Mouse (Mus musculus): ENCODE data around the gene Osbpl8. TPM values are rescaled to one million over a fixed set of nuclear protein-coding genes. Genes with fewer than 3 reads are reported as not detected.

Osbpl8 gene
- total and polyA plus RNA-seq, 2 experiments from 2014 or later = 15.8 to 36.3 TPM

DNA sequence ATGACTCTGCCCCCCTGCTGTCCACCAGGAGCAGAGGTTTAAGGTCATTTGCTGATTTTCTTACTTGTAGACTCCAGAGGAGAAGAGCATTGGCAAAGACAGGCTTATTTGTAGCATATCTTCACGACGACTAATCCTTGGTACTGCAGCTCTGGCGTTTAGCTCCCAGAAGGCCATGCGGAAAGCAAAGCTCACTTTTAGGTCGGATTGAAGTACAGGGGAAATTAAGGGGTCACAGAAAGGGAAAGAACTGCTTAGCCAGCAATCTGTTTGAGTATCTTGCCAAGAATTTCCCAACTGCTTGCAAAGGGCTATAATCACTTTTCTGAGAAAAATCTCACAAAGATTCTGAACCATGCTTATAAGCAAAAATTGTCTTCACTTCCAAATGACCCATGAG is 14.8 kb upstream of the Osbpl8 start:
- Histone ChIP-seq H3K4me2 (ENCODE audit: low read depth, low read length) (no peak overlapping the region), H3K9me3 (ENCODE audit: low read length) (no peaks in the 10 kb centered on the region), H3K36me3 (ENCODE audit: insufficient read depth, low read length) (no peaks in the 10 kb centered on the region), H3K4me1 (ENCODE audit: insufficient read depth, low read length) (no peaks in the 10 kb centered on the region), H3K27me3 (ENCODE audit: insufficient read depth, low read length) (no peaks in the 10 kb centered on the region), H3K4me3 (ENCODE audit: low read length) (no peak overlapping the region), H3K27ac (no peak overlapping the region), H3K9ac (replicated peaks; ENCODE audit: low read length) (no peak overlapping the region)
- ATAC-seq (no peak), DNase-seq (ENCODE audit: low spot score) (no peak)
- 66% methylated on average over 5 of the region's 5 CpGs for WGBS
- no peak for TF ChIP-seq CTCF (IDR thresholded peaks at IDR 0.05; ENCODE audit: low read depth)

DNA sequence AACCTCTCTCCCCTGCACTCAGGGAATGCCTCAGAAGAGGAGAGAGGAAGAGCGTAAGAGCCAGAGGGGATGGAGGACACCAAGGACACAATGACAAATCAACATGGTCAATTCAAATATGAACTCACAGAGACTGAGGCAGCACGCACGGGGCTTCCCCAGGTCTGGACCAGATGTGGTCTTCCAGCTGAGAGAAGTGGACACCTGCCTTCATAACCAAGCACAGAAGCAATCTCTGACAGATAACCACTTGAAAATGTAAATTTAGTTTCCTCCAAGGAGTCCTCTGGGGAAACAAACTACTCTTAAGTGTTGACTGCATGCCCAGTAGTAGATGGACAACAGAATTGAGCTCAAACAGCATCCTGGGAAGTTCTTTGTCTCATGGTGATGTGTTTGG is 9.5 kb upstream of the Osbpl8 start:
- no peak overlapping the region for H3K27ac ChIP-seq
- 88% methylated on average over 3 of the region's 3 CpGs for WGBS
- H3K4me3 ChIP-seq (ENCODE audit: low read length) = no peak overlapping the region
- no peak overlapping the region for H3K9ac ChIP-seq (replicated peaks; ENCODE audit: low read length)
- no peak for DNase-seq (ENCODE audit: low spot score)
- ATAC-seq = no peak
- no peaks in the 10 kb centered on the region for H3K9me3 ChIP-seq (ENCODE audit: low read length)
- H3K4me2 ChIP-seq (ENCODE audit: low read depth, low read length) = no peak overlapping the region
- H3K4me1 ChIP-seq (ENCODE audit: insufficient read depth, low read length) = no peaks in the 10 kb centered on the region
- TF ChIP-seq CTCF (IDR thresholded peaks at IDR 0.05; ENCODE audit: low read depth) = no peak
- H3K36me3 ChIP-seq (ENCODE audit: insufficient read depth, low read length) = no peaks in the 10 kb centered on the region
- no peaks in the 10 kb centered on the region for H3K27me3 ChIP-seq (ENCODE audit: insufficient read depth, low read length)

DNA sequence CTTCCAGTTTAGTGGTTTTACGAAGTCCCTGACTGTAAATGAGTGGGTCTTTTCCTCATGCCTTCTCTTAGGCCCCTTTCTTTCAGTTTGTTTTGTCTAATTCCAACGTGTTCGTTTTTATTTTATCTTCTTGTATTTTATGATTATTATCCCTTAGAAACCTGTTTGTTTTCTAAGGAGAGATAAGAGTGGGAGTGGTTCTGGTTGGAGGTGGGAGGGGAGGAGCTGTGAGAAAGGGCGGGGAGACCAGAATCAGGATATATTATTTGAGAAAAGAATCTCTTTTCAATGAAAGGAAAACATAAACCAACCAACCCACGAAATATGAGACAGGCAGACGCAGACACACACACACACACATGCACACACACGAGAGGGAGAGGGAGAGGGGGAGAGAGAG is 9.0 kb upstream of the Osbpl8 start:
- Histone ChIP-seq H3K27ac (no peak overlapping the region), H3K9ac (replicated peaks; ENCODE audit: low read length) (no peak overlapping the region), H3K4me1 (ENCODE audit: insufficient read depth, low read length) (no peaks in the 10 kb centered on the region), H3K36me3 (ENCODE audit: insufficient read depth, low read length) (no peaks in the 10 kb centered on the region), H3K9me3 (ENCODE audit: low read length) (no peaks in the 10 kb centered on the region), H3K4me2 (ENCODE audit: low read depth, low read length) (no peak overlapping the region), H3K27me3 (ENCODE audit: insufficient read depth, low read length) (no peaks in the 10 kb centered on the region), H3K4me3 (ENCODE audit: low read length) (no peak overlapping the region)
- no peak for TF ChIP-seq CTCF (IDR thresholded peaks at IDR 0.05; ENCODE audit: low read depth)
- DNase-seq (ENCODE audit: low spot score) (no peak), ATAC-seq (no peak)
- 82% methylated on average over 7 of the region's 7 CpGs for WGBS

DNA sequence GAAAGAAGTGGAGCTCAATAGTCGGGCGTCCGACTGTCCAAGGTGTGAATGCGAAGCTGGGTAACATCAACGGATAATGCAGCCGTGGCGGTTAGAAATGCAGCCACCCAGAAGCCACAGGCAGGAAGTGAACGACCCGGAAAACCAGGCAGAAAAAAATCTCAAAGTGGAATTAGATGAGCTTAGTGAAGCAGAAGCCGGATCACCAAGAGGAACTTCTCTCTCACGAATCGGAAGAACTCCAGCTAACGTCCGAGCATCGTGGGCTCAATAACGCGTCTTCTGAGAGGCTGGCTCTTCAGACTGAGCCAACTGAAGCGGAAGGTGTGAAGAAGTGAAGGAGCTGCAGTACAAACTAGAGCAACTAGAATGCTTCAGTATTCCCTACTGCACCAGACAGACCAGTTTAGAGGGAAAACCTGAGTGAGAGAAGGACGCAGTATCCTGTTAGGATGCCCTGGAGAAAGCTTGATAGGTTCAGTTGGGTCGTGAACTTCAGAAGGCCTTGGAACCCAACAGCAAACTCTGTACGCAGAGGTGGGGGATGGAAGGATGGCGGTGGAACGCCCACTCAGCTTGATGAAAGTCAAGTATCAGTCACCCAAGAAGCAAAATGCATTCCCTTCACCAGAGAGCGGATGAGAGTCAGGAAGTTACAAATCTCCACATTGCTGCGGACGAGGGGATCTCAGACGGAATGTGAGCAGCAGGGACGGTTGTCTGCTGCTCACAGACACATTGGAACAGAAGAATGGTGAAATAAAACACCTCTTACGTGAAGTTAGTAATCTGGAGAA is 8.0 kb upstream of the Osbpl8 start:
- Histone ChIP-seq H3K4me2 (ENCODE audit: low read depth, low read length) (no peak overlapping the region), H3K27ac (no peak overlapping the region), H3K27me3 (ENCODE audit: insufficient read depth, low read length) (no peaks in the 10 kb centered on the region), H3K9me3 (ENCODE audit: low read length) (no peaks in the 10 kb centered on the region), H3K4me3 (ENCODE audit: low read length) (no peak overlapping the region), H3K4me1 (ENCODE audit: insufficient read depth, low read length) (no peaks in the 10 kb centered on the region), H3K9ac (replicated peaks; ENCODE audit: low read length) (no peak overlapping the region), H3K36me3 (ENCODE audit: insufficient read depth, low read length) (no peaks in the 10 kb centered on the region)
- no peak for DNase-seq (ENCODE audit: low spot score)
- no peak for ATAC-seq
- TF ChIP-seq CTCF (IDR thresholded peaks at IDR 0.05; ENCODE audit: low read depth) = no peak
- 89% methylated on average over 29 of the region's 29 CpGs for WGBS

DNA sequence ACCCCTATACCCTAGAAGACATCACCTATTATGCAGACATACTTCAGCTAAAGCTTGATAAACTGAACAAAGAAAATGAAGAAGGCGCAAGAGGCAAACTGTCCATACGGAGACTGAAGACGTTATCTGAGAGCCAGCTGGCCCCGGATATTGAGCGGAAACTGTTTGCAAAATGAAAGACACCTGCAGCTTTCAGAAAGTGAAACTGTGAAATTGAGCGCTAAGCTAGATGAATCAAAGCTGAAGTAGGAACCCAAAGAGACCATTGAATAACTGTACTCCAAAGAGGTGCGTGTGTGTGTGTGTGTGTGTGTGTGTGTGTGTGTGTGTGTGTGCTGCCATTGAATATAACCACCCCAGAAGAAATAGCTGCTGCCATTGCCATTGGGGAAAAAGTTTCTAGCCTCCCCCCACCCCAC is 7.3 kb upstream of the Osbpl8 start:
- WGBS = 93% methylated on average over 7 of the region's 7 CpGs

GRCm38 (mm10) chr10:111159789-111160522 is 4.6 kb upstream of the Osbpl8 start:
- Histone ChIP-seq H3K27me3 (ENCODE audit: insufficient read depth, low read length) (no peaks in the 10 kb centered on the region), H3K36me3 (ENCODE audit: insufficient read depth, low read length) (no peaks in the 10 kb centered on the region), H3K9me3 (ENCODE audit: low read length) (no peaks in the 10 kb centered on the region), H3K4me1 (ENCODE audit: insufficient read depth, low read length) (no peaks in the 10 kb centered on the region), H3K27ac (no peak overlapping the region), H3K9ac (replicated peaks; ENCODE audit: low read length) (no peak overlapping the region), H3K4me3 (ENCODE audit: low read length) (no peak overlapping the region), H3K4me2 (ENCODE audit: low read depth, low read length) (no peak overlapping the region)
- no peak for TF ChIP-seq CTCF (IDR thresholded peaks at IDR 0.05; ENCODE audit: low read depth)
- 81% methylated on average over 5 of the region's 5 CpGs for WGBS
- no peak for ATAC-seq
- no peak for DNase-seq (ENCODE audit: low spot score)

More for the DNA sequence above, 7.3 kb upstream of the Osbpl8 start:
- Histone ChIP-seq H3K4me3 (ENCODE audit: low read length) (no peak overlapping the region), H3K36me3 (ENCODE audit: insufficient read depth, low read length) (no peaks in the 10 kb centered on the region), H3K9me3 (ENCODE audit: low read length) (no peaks in the 10 kb centered on the region), H3K27me3 (ENCODE audit: insufficient read depth, low read length) (no peaks in the 10 kb centered on the region), H3K4me2 (ENCODE audit: low read depth, low read length) (no peak overlapping the region), H3K27ac (no peak overlapping the region), H3K4me1 (ENCODE audit: insufficient read depth, low read length) (no peaks in the 10 kb centered on the region), H3K9ac (replicated peaks; ENCODE audit: low read length) (no peak overlapping the region)
- DNase-seq (ENCODE audit: low spot score) = no peak
- no peak for ATAC-seq
- no peak for TF ChIP-seq CTCF (IDR thresholded peaks at IDR 0.05; ENCODE audit: low read depth)

DNA sequence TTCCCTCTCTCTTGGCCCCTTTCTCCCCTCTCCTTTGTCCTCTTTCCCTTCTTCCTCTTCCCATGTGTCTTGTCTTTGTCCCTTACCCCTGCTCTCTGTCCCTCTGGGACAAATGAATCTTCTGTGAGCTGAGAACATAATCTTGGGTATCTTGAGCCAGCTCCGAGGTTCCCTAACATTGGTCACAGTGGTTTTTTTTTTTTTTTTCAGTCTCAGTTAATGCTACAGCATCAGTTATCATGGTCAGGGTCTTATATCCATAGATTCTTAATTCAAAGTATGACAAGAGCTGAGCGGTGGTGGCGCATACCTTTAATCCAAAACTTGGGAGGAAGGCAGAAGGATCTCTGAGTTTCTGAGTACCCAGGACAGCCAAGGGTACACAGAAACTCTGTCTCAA is 4.0 kb upstream of the Osbpl8 start:
- Histone ChIP-seq H3K36me3 (ENCODE audit: insufficient read depth, low read length) (no peaks in the 10 kb centered on the region), H3K9me3 (ENCODE audit: low read length) (no peaks in the 10 kb centered on the region), H3K4me2 (ENCODE audit: low read depth, low read length) (no peak overlapping the region), H3K27ac (no peak overlapping the region), H3K4me1 (ENCODE audit: insufficient read depth, low read length) (no peaks in the 10 kb centered on the region), H3K4me3 (ENCODE audit: low read length) (no peak overlapping the region), H3K9ac (replicated peaks; ENCODE audit: low read length) (no peak overlapping the region), H3K27me3 (ENCODE audit: insufficient read depth, low read length) (no peaks in the 10 kb centered on the region)
- 85% methylated on average over 3 of the region's 3 CpGs for WGBS
- ATAC-seq (no peak), DNase-seq (ENCODE audit: low spot score) (no peak)
- no peak for TF ChIP-seq CTCF (IDR thresholded peaks at IDR 0.05; ENCODE audit: low read depth)
